Mouse (Mus musculus) embryo, embryonic 11 days (tissue): ENCODE measurements around the gene Cog8.
"Not testable (repeated sequence)": the region's sequence is repeated elsewhere in the genome, so short reads cannot be mapped to it uniquely, and the experiment has no call there.

Source experiments
- DNase-seq: peaks from one replicate; pipeline ENCODE4 v3.0.0-alpha.2; 2015

Gene Cog8

DNA sequence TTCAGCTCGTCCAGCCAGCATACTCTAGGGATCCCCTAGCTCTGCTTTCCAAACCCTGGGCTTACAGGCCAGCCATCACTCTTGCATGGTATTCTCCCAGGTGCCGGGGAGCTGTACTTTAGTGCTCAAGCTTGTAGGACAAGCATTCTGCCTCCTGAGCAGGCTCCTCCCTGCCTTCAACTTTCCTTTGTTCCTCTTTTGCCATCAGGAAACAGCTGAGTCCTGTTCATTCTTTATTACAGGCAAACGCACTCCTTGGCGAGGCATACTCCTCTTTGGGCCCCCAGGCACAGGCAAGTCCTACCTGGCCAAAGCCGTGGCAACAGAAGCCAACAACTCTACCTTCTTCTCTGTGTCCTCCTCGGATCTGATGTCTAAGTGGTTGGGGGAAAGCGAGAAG is 15.9 kb downstream of the Cog8 start:
- DNase-seq, result no peak

- no peak for DNase-seq
These were observed 19.9 kb downstream of the Cog8 start for GRCm38 (mm10) chr8:107036626-107037025.

DNA sequence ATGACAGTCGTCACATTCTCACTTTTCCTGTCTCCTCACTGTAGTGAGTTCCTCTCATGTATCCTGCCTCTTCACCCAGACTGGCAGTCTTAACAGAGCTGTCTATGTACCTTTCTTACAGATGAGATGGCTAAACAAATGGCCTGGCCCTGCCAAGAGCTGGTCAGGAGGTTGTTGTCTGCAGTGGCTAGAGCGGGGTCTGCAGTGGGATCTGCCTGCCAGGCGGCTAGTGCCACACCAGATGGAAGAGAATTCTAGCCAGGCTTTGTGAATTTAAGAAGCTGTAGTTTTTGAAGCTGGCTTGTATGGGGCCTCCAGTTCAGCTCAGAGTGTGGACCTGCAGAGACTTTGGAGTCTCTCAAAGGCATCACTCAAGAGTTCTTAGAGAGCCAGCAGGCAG is 20.8 kb downstream of the Cog8 start:
- DNase-seq, result no peak

GRCm38 (mm10) chr8:107033609-107034008 is 22.9 kb downstream of the Cog8 start:
- not testable (repeated sequence) for DNase-seq

GRCm38 (mm10) chr8:107031577-107032090 is 24.9 kb downstream of the Cog8 start:
- DNase-seq, result no peak

- DNase-seq, result peak; percentile 95
These were observed 25.6 kb downstream of the Cog8 start, which contains the start of gene Vps4a for GRCm38 (mm10) chr8:107030650-107031576. Gene Vps4a (plus strand): TSS chr8:107031222.

DNA sequence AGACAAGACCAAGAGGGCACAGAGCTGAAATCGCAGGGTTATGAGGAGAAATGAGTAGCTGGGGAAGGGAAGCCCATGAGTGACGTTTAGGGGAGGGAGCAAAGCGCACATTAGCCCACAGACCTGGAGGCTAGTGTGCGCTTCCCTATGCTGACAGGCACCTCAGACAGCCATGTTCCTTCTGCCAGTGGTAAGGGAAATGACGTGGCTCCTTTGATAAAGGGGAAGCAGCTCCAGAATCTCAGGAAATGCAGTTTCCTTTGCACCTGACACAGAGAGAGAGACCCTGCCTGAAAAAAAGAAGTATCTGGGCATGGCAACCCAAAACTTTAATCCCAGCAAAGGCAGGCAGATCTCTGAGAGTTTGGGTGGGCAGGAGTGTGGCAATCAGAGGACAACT is 26.4 kb downstream of the Cog8 start:
- no peak for DNase-seq

GRCm38 (mm10) chr8:107029310-107029709 is 27.2 kb downstream of the Cog8 start:
- DNase-seq, result no peak

DNA sequence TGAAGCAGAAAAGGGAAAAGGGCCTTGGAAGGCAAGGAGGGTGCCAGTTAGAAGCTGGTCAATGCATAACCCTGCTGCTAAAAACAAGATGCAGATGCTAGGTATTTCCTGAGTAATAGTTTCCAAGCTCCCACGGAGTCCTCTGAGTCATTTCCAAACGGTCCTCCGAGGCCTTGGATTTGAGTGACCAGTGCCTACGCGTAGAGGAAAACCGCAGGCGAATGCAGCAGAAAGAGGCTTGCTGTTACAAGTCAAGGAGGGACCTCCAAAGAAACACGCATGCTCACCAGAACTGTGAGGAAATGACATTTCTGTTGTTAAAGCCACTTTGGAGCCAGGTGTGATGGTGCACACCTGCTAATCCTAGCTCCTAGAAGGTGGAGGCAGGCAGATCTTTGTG is 33.0 kb downstream of the Cog8 start:
- DNase-seq, result no peak

DNA sequence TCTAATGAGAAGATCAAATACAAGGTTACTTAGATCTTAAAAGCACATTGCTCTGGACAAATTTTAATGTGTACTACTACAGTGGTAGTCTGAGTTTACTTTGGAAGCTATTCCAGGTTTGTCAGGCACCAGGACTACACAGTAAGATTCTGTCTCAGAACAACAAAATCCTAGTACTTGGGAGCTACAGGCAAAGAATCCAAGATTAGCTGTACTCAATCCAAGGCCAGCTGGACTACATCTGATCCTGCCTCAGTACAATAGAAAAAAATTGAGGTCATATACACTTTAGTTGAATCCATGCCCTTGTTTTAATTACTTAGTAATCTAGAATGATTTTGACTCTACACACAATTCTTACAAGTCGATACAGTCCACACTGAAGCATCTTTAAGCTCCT is 41.6 kb downstream of the Cog8 start:
- DNase-seq, result no peak

DNA sequence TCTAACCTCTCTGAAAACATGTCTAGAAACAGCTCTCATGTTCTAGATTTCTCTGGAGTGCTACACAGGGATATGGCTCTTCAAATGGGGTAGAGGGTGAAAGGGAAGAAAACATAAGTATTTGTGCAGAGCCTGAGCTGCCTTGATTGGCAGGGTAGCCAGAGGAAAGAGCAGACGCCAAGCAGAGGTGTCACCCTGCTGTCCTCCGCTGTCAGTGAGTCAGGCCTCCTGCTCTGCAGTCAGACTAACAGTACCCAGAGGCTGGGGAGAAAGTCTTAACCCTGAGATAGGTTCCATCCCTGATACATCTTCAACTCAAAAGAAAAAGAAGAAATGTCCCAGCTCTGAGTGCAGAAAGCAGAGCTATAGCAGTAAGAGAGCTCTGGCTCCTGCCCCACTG is 43.8 kb downstream of the Cog8 start:
- no peak for DNase-seq

- no peak for DNase-seq
These were observed 48.7 kb downstream of the Cog8 start for GRCm38 (mm10) chr8:107007795-107008194.

- peak; percentile 89 for DNase-seq
These were observed 54.0 kb downstream of the Cog8 start for GRCm38 (mm10) chr8:107002532-107002931.

- no peak for DNase-seq
These were observed 57.4 kb downstream of the Cog8 start for GRCm38 (mm10) chr8:106999068-106999467.

GRCm38 (mm10) chr8:106997416-106997815 is 59.1 kb downstream of the Cog8 start:
- no peak for DNase-seq

DNA sequence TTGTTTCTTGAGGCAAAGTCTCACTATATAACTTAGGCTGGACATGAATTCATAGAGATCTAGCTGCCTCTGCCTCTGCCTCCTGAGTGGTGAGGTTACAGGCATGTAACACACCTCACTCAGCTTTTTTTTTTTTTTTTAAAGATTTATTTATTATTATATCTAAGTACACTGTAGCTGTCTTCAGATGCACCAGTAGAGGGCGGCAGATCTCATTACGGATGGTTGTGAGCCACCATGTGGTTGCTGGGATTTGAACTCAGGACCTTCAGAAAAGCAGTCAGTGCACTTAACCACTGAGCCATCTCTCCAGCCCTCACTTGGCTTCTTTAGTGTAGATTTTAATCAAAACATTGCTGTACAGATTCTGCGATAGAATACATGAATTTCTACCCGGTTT is 60.1 kb downstream of the Cog8 start:
- DNase-seq, result not testable (repeated sequence)
